ENCODE assay signal across 8 mouse cellular contexts in genomic region chr9:121718792-121719318, GRCm38 (mm10). TPM values are rescaled to one million over a fixed set of nuclear protein-coding genes. Genes with fewer than 3 reads are reported as not detected.
DNase-seq lines count a peak whose midpoint lies in the region; ATAC-seq and TF ChIP-seq lines count a peak whose summit lies in the region.

Nktr (plus strand) TSS chr9:121719169.

- TF ChIP-seq CTCF in lung, adult 2 months (IDR thresholded peaks at IDR 0.05; ENCODE audit: insufficient read depth, low read length) = no peak

- WGBS in forebrain, embryonic 15.5 days = under 1% methylated on average over 61 of the region's 61 CpGs
- under 1% methylated on average over 61 of the region's 61 CpGs for WGBS in lung, adult 2 months

- H3K4me3 ChIP-seq in ES-E14 (ENCODE audit: insufficient read depth in 1 of 2, low read depth in 1 of 2, low read length in 2 of 2, poor library complexity in 1 of 2, severe bottlenecking in 1 of 2) = peak within 1 kb of the TSS; percentile 89 to 92
- H3K4me3 ChIP-seq in forebrain, embryonic 15.5 days = peak within 1 kb of the TSS; percentile 93
- H3K4me3 ChIP-seq in lung, adult 2 months (replicated peaks; ENCODE audit: extremely low read depth, low read depth, low read length) = peak within 1 kb of the TSS; percentile 82

- TF ChIP-seq POLR2A in lung, adult 2 months (IDR thresholded peaks at IDR 0.05; ENCODE audit: borderline replicate concordance, extremely low read depth, low read depth, low read length) = peak; percentile 88

- peak within 1 kb of the TSS; percentile 83 for H3K4me2 ChIP-seq in forebrain, embryonic 15.5 days (replicated peaks)

- H3K27me3 ChIP-seq in forebrain, embryonic 15.5 days = no peaks in the 10 kb centered on the region

- no peaks in the 10 kb centered on the region for H3K9me3 ChIP-seq in ES-E14 (ENCODE audit: control insufficient read depth, insufficient read depth, low read depth, low read length)
- H3K9me3 ChIP-seq in forebrain, embryonic 15.5 days = no peaks in the 10 kb centered on the region

- H3K36me3 ChIP-seq in ES-E14 (ENCODE audit: control insufficient read depth, insufficient read depth, low read length, poor library complexity, severe bottlenecking) = no peaks in the 10 kb centered on the region
- H3K36me3 ChIP-seq in forebrain, embryonic 15.5 days = no peaks in the 10 kb centered on the region

- H3K27ac ChIP-seq in ES-E14 (ENCODE audit: insufficient read depth, low read depth, low read length, poor library complexity, severe bottlenecking) = peak within 1 kb of the TSS; percentile 4; the same call in 1 of the 2 replicates
- H3K27ac ChIP-seq in forebrain, embryonic 15.5 days (replicated peaks) = peak within 1 kb of the TSS; percentile 90

- peak within 1 kb of the TSS; percentile 89 for H3K9ac ChIP-seq in ES-E14 (ENCODE audit: insufficient read depth, low read depth, low read length, poor library complexity, severe bottlenecking)
- peak within 1 kb of the TSS; percentile 95 for H3K9ac ChIP-seq in forebrain, embryonic 15.5 days (replicated peaks)

- peak; percentile 96 for DNase-seq in ES-E14 (ENCODE audit: low read depth, low spot score)
- peak; percentile 99 for DNase-seq in cerebellum, adult 11-12 months
- DNase-seq in heart, postnatal 25 days (ENCODE audit: low spot score) = peak; percentile 97
- peak; percentile 97 for DNase-seq in layer of hippocampus, adult 18-20 months (ENCODE audit: low spot score in 2 of 2)
- DNase-seq in lung, adult 2 months = peak; percentile 97
- DNase-seq in thymus, adult 18-20 months = peak; percentile 95 to 97

- H3K4me1 ChIP-seq in ES-E14 (ENCODE audit: control insufficient read depth in 2 of 2, insufficient read depth in 2 of 2, low read length in 2 of 2, poor library complexity in 1 of 2) = no peaks in the 10 kb centered on the region
- peaks cover 24% of the 10 kb centered on the region for H3K4me1 ChIP-seq in forebrain, embryonic 15.5 days
- peaks cover 9% of the 10 kb centered on the region for H3K4me1 ChIP-seq in lung, adult 2 months (ENCODE audit: control insufficient read depth, insufficient read depth, low read length)

- peak; percentile 99 for ATAC-seq in forebrain, embryonic 15.5 days (replicated peaks)
- peak; percentile 96 for ATAC-seq in neutrophil, adult 5-6 weeks (ENCODE audit: extremely low read depth, insufficient number of reproducible peaks, low FRiP score, poor library complexity, severe bottlenecking)

- in situ Hi-C loops in ES-E14 (cut with MboI; ENCODE audit: low sequenced_read_pairs in 2 of 2, unreplicated experiment in 2 of 2) = no loop called here

- intact Hi-C loops in heart, postnatal 25 days (cut with DNase I) = no loop called here

TF ChIP-seq in ES-E14, 5 proteins besides CTCF, POLR2A, EP300 and RAD21:
- TF ChIP-seq HCFC1 (IDR thresholded peaks at IDR 0.05; ENCODE audit: borderline replicate concordance, insufficient read depth, low read length) (no peak; the same call in 1 of the 2 replicates), CHD2 (IDR thresholded peaks at IDR 0.05; ENCODE audit: low read depth, low read length) (peak; percentile 94)

RNA-seq across cellular contexts. Expression of gene Nktr, which starts in this region (rescaled TPM):
- total RNA-seq in ES-E14 (2012; rRNA removed) = 57.8 and 69.6 TPM in 2 replicates
- polyA plus RNA-seq in forebrain, embryonic 15.5 days (2015; fragmentation: Nextera tagmentation; extraction: Ambion mirVana) = 57.5 and 58.4 TPM in 2 replicates
- total RNA-seq in heart, postnatal 25 days (2021) = 10 to 100 TPM; 29.1 to 38.1 TPM
- total RNA-seq in layer of hippocampus, adult 18-20 months (2021) = 100 to 1,000 TPM in 1 of 2 experiments, 10 to 100 TPM in 1; 98.6 to 100 TPM
- 36.6 and 48.6 TPM in 2 replicates for polyA plus RNA-seq in lung, adult 2 months (2012; rRNA removed)
- 216 and 260 TPM in 2 replicates for total RNA-seq in neutrophil, adult 5-6 weeks (2017)

Comparison
In these comparisons a context has a peak if more than half of its experiments do, and no peak if none do; other contexts are left out.
1. Peak in every context shown above with its lines: DNase-seq, ATAC-seq, H3K4me3 ChIP-seq and H3K27ac ChIP-seq.